Mouse (Mus musculus) lung, embryonic 16.5 days (tissue): Measurements from ENCODE around the gene Akap6. TPM values are rescaled to one million over a fixed set of nuclear protein-coding genes. Genes with fewer than 3 reads are reported as not detected.

Experiments
- ATAC-seq: fragments of 200-750 bp; cut with Nextera tagmentation; 2 replicates; pipeline ENCODE4 v1.8.0; 2017; ENCODE audit warnings: low read depth, mild to moderate bottlenecking, moderate library complexity
- H3K27ac ChIP-seq: fragments of 300-500 bp; sonication (generic); 2 replicates; pipeline ENCODE4 v1.5.1; 2014; ENCODE audit warnings: mild to moderate bottlenecking, control low read depth, low read length
- H3K27me3 ChIP-seq: fragments of 300-500 bp; sonication (generic); 2 replicates; pipeline ENCODE4 v1.6.1; 2014; ENCODE audit warnings: low read depth, low read length, mixed read lengths; ENCODE audit not compliant: control insufficient read depth, insufficient read depth
- H3K36me3 ChIP-seq: fragments of 300-500 bp; sonication (generic); 2 replicates; pipeline ENCODE4 v1.6.1; 2014; ENCODE audit warnings: low read length; ENCODE audit not compliant: control insufficient read depth, insufficient read depth
- H3K4me1 ChIP-seq: fragments of 300-500 bp; sonication (generic); replicated peaks from 2 replicates; pipeline ENCODE4 v1.6.1; 2014; ENCODE audit warnings: low read length, mixed read lengths; ENCODE audit not compliant: control insufficient read depth, insufficient read depth
- H3K4me2 ChIP-seq: fragments of 300-500 bp; sonication (generic); 2 replicates; pipeline ENCODE4 v1.6.1; 2014; ENCODE audit warnings: low read depth, low read length, control low read depth
- H3K4me3 ChIP-seq: fragments of 300-500 bp; sonication (generic); 2 replicates; pipeline ENCODE4 v1.5.1; 2014; ENCODE audit warnings: mild to moderate bottlenecking, low read length, control low read depth
- H3K9ac ChIP-seq: fragments of 300-500 bp; sonication (generic); 2 replicates; pipeline ENCODE4 v1.6.1; 2014; ENCODE audit warnings: low read length, control low read depth
- H3K9me3 ChIP-seq: fragments of 300-500 bp; sonication (generic); 2 replicates; pipeline ENCODE4 v1.6.1; 2016; ENCODE audit warnings: low read length; ENCODE audit not compliant: control insufficient read depth
- WGBS: fragments of 180-500 bp; shearing (Covaris S2); extraction: QIAGEN DNeasy Blood & Tissue Kit; methylation state at CpG from one replicate; pipeline ENCODE4 v1.1.7; 2014; 5-methylcytosine and 5-hydroxymethylcytosine counted together
- polyA plus RNA-seq: library from polyadenylated mRNA; unstranded; fragments of >200 nt; fragmentation: Nextera tagmentation; extraction: Ambion mirVana; gene quantifications from 2 replicates; pipeline ENCODE4 v1.2.1, GENCODE M21; 2015

Gene Akap6
- polyA plus RNA-seq, 1 experiment from 2014 or later, result 0.64 TPM

DNA sequence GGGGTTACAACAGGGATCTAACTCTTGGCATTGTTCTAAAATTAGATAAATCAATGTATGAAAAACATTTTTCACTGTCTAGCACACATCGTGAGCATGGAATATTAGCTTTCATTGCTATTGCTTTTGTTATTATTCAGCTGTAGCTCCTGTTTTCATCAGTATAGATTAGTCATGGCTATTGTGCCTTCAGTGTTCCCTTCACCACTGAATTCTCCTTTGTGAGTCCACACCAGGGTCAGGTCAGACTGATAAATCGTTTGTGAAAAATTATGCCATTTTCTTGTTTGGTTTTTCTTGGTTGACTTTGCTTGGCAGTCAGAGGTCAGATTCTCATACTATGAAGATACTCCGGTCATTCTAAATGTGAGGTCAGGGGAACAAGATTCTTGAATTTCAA is 70.4 kb downstream of the Akap6 start:
- WGBS, result 71% methylated on average over 3 of the region's 3 CpGs
- no peak overlapping the region for H3K9ac ChIP-seq
- no peak overlapping the region for H3K27ac ChIP-seq
- no peaks in the 10 kb centered on the region for H3K36me3 ChIP-seq
- no peak overlapping the region for H3K4me3 ChIP-seq
- H3K9me3 ChIP-seq, result no peaks in the 10 kb centered on the region
- H3K4me1 ChIP-seq, result peaks cover 20% of the 10 kb centered on the region
- H3K27me3 ChIP-seq, result no peaks in the 10 kb centered on the region
- H3K4me2 ChIP-seq, result no peak overlapping the region
- no peak for ATAC-seq

DNA sequence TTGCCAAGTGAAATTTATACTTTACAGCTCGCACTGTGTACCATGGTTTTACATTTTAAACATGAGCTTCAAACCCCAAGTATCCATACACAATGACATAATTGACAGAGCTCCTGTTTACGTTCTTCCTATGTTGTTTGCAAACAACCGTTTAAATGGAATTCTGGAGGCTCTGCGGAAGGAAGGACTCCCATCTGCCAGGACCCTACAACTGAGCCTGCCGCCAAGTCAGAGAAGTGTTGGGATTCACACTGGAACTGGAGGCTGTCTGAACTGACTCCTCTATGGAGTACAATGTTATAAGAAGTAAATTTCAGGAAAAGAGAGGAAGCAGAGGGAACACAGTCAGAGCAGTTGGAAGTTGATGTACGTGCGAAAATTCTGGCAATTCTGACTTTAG is 72.7 kb downstream of the Akap6 start:
- H3K4me2 ChIP-seq, result no peak overlapping the region
- H3K27ac ChIP-seq, result no peak overlapping the region
- no peak for ATAC-seq
- H3K9me3 ChIP-seq, result no peaks in the 10 kb centered on the region
- H3K9ac ChIP-seq, result no peak overlapping the region
- no peak overlapping the region for H3K4me3 ChIP-seq
- H3K27me3 ChIP-seq, result no peaks in the 10 kb centered on the region
- WGBS, result 63% methylated on average over 7 of the region's 7 CpGs
- H3K4me1 ChIP-seq, result peaks cover 21% of the 10 kb centered on the region
- no peaks in the 10 kb centered on the region for H3K36me3 ChIP-seq

DNA sequence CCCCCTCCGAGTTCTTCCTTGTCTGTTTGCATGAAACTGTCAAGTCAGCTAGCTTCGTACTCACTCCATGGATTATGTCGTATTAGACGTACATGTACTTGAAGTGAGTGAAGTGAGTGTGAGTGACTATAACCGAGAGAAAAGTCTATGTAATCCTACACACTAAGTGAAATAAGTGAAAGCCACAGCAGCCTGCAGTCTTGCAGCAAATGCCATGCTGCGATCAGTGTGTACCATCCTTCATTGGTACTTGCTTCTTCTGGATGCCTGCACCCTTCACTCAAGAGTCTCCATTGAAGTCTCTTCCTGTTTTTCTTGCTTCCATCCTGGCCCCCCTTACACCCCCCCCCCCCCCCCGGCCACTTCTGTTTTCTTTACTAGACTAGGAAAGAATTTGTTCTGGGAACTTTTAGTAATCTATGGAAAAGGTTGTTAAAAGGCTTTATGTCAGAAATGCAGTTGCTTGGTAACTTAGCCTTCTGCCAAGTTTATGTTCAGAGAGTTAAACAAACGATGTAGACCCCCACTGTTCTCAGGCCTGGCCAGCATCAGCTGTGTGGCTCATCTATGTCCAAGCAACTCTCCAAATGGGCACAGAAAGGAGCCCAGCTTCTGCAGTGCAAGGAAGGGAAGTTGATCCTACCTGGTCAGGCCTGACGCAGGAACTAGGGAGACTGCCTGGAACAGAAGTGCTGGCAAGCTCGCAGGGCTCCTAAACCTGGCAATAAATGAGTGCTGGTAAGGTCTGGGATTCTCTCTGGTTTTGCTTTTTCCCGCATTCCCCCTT is 73.5 kb downstream of the Akap6 start:
- H3K27ac ChIP-seq, result peak overlapping the region; percentile 53
- no peak overlapping the region for H3K9ac ChIP-seq
- peaks cover 21% of the 10 kb centered on the region for H3K4me1 ChIP-seq
- peak; percentile 77 for ATAC-seq
- WGBS, result 25% methylated on average over 10 of the region's 11 CpGs
- no peaks in the 10 kb centered on the region for H3K27me3 ChIP-seq
- no peaks in the 10 kb centered on the region for H3K9me3 ChIP-seq
- H3K4me2 ChIP-seq, result no peak overlapping the region
- H3K4me3 ChIP-seq, result no peak overlapping the region
- no peaks in the 10 kb centered on the region for H3K36me3 ChIP-seq

DNA sequence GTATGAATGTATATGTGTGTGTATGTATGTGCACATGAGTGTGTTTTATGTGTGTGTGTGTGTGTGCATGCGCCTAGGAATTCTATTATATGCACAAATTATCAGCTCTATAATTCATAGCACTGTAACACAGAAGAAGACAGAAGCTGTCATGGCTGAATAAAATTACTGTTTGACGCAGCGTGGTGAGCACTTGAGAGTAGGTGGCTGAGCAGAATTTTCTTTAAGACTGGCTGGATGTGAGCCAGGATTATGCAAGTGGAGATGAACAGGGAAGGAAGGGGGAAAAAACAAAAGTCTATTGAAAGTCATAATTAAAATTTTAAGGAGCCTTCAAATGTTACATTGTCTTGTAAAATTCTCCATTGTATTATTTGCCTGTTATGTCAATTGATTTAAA is 74.7 kb downstream of the Akap6 start:
- H3K27ac ChIP-seq, result no peak overlapping the region
- no peaks in the 10 kb centered on the region for H3K9me3 ChIP-seq
- H3K9ac ChIP-seq, result no peak overlapping the region
- ATAC-seq, result 0 out of 2 replicates have a peak, but pooled peaks have one; percentile 62
- WGBS, result 28% methylated on average over 3 of the region's 3 CpGs
- H3K4me2 ChIP-seq, result no peak overlapping the region
- H3K4me1 ChIP-seq, result peaks cover 21% of the 10 kb centered on the region
- no peaks in the 10 kb centered on the region for H3K36me3 ChIP-seq
- no peak overlapping the region for H3K4me3 ChIP-seq
- H3K27me3 ChIP-seq, result no peaks in the 10 kb centered on the region

DNA sequence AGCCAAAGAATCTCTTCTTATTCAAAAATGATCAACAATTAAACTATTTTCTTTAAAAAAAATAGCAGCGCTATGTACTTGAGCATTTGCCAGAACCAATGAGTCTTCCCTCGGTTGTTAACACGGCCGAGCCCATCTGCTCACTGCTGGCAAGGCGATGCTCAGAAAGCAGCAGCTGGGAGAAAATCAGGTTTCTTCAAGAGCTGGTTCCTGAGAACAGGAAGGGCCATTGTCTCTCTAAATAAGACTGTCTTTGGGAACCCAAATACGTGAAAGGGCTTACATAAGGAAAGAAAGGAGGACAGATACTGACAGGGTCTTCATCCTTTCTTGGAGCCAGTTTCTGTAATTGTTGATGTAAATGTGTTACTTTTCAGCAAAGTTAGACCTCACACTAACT is 75.2 kb downstream of the Akap6 start:
- no peak overlapping the region for H3K4me2 ChIP-seq
- 0 out of 2 replicates have a peak, but pooled peaks have one; percentile 30 for ATAC-seq
- no peaks in the 10 kb centered on the region for H3K27me3 ChIP-seq
- no peaks in the 10 kb centered on the region for H3K36me3 ChIP-seq
- no peaks in the 10 kb centered on the region for H3K9me3 ChIP-seq
- no peak overlapping the region for H3K27ac ChIP-seq
- no peak overlapping the region for H3K9ac ChIP-seq
- peaks cover 21% of the 10 kb centered on the region for H3K4me1 ChIP-seq
- WGBS, result 28% methylated on average over 6 of the region's 6 CpGs
- H3K4me3 ChIP-seq, result no peak overlapping the region

DNA sequence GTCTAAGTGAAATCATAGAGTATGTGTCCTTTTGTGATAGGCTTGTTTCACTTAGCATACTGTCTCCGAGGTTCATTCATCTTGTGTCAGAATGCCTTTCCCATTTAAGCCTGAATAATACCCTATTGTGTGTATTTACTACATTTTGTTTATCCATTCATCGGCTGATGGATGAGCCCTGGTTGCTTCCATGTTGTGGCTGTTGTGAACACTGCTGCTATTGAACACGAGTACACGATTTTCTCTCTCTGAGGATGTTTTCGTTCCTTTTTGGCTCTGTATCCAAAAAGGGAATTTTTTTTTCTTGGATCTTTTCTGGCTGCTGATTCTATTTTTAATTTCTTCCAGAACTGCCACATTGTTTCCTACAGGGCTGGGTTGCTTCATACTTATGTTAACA is 81.0 kb downstream of the Akap6 start:
- no peak overlapping the region for H3K27ac ChIP-seq

DNA sequence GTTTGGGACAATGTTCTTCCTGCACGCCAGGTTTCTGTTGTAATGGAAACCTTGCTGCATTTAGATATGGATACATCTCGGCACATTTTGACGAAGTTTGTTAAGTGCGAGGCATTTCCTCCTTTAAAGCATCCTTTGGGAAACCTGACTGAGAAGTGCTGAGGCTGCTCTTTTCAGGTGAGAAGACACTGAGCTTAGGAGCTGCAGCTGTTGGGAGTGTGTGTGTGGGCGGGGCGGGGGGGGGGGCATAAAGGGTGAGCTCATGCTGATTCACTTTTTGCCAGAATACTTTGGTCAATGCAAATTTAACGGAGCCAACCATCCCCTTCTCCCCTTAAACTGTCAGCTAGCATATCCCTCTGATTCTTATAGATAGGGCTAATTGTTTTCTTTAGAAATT is 81.9 kb downstream of the Akap6 start:
- Histone ChIP-seq H3K36me3 (no peaks in the 10 kb centered on the region), H3K27me3 (no peaks in the 10 kb centered on the region), H3K9me3 (no peaks in the 10 kb centered on the region), H3K4me1 (no peaks in the 10 kb centered on the region), H3K27ac (no peak overlapping the region), H3K4me3 (no peak overlapping the region), H3K4me2 (no peak overlapping the region), H3K9ac (no peak overlapping the region)
- WGBS, result 62% methylated on average over 7 of the region's 7 CpGs
- no peak for ATAC-seq

More for the DNA sequence above, 81.0 kb downstream of the Akap6 start:
- no peaks in the 10 kb centered on the region for H3K9me3 ChIP-seq
- H3K4me3 ChIP-seq, result no peak overlapping the region
- H3K36me3 ChIP-seq, result no peaks in the 10 kb centered on the region
- H3K4me2 ChIP-seq, result no peak overlapping the region
- H3K9ac ChIP-seq, result no peak overlapping the region
- no peaks in the 10 kb centered on the region for H3K4me1 ChIP-seq
- WGBS, result 54% methylated on average over 5 of the region's 5 CpGs
- no peak for ATAC-seq
- no peaks in the 10 kb centered on the region for H3K27me3 ChIP-seq

DNA sequence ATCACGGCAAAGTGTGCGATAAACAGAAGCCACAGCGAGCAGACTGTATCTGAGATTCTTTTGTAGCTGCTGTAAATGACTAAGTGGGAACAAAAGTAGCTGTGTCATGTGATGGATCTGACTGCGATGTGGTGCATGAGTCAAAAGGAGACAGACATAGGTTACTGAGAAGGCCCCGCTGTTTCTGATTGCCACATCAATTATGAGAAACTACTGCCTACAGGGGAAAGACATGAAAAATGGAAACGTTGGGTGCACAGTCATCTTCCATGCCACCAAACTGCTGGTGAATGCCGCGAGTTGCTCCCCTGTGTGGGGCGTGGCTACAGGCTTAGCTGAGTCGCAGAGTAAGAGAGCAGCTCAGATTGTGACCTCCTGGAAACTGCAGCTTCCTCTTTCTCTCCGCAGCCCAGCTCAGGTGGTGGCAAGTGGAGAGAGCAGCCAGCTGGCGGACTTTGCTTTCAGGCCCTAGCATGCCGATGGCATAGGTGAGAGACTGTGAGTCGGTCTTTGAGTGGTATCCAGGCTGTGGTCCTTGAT is 83.8 kb downstream of the Akap6 start:
- Histone ChIP-seq H3K27me3 (no peaks in the 10 kb centered on the region), H3K4me3 (no peak overlapping the region), H3K9ac (no peak overlapping the region), H3K27ac (no peak overlapping the region), H3K4me1 (no peaks in the 10 kb centered on the region), H3K4me2 (peak overlapping the region; percentile 42), H3K9me3 (no peaks in the 10 kb centered on the region), H3K36me3 (no peaks in the 10 kb centered on the region)
- 12% methylated on average over 14 of the region's 14 CpGs for WGBS
- peak; percentile 51 for ATAC-seq

DNA sequence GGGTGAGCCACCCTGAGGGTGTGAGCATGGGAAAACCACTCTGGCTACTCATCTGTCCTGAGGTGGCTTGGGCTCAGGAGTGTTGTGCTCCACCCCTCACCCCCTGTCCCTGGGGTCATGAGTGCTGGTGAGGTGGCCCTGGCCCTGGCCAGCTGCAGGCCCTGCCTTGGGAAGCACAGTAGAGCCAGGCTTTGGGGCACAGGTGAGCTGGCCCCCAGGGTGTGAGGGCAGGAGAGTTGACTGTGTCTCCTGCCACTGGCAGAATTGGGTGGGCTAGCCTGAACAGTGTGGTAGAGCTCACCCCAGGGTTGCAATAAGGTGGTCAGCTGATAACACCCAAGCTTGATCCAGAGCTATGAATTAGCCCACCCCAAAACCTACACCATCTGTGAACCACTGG is 86.0 kb downstream of the Akap6 start:
- Histone ChIP-seq H3K27me3 (no peaks in the 10 kb centered on the region; the same call in 1 of the 2 replicates), H3K9me3 (no peaks in the 10 kb centered on the region), H3K4me1 (no peaks in the 10 kb centered on the region), H3K4me3 (no peak overlapping the region), H3K27ac (no peak overlapping the region), H3K4me2 (no peak overlapping the region), H3K9ac (no peak overlapping the region), H3K36me3 (no peaks in the 10 kb centered on the region)
- no peak for ATAC-seq
